Mouse (Mus musculus) forebrain, embryonic 16.5 days (tissue): ENCODE results near the gene Frmd4b. TPM values are rescaled to one million over a fixed set of nuclear protein-coding genes. Genes with fewer than 3 reads are reported as not detected.
"Not testable (repeated sequence)": the region's sequence is repeated elsewhere in the genome, so short reads cannot be mapped to it uniquely, and the experiment has no call there.

Experiments
- ATAC-seq: fragments of 200-750 bp; cut with Nextera tagmentation; 2 replicates; pipeline ENCODE4 v1.8.0; 2017; ENCODE audit warnings: mild to moderate bottlenecking, moderate library complexity
- H3K27ac ChIP-seq: fragments of 300-500 bp; sonication (generic); 2 replicates; pipeline ENCODE4 v1.5.1; 2014; ENCODE audit warnings: low read length, control low read depth
- H3K27me3 ChIP-seq: fragments of 300-500 bp; sonication (generic); replicated peaks from 2 replicates; pipeline ENCODE4 v1.6.1; 2014; ENCODE audit warnings: low read length; ENCODE audit not compliant: control insufficient read depth, insufficient read depth
- H3K36me3 ChIP-seq: fragments of 300-500 bp; sonication (generic); 2 replicates; pipeline ENCODE4 v1.6.1; 2014; ENCODE audit not compliant: control insufficient read depth, insufficient read depth
- H3K4me1 ChIP-seq: fragments of 300-500 bp; sonication (generic); replicated peaks from 2 replicates; pipeline ENCODE4 v1.6.1; 2014; ENCODE audit warnings: low read length; ENCODE audit not compliant: control insufficient read depth, insufficient read depth
- H3K4me2 ChIP-seq: fragments of 300-500 bp; sonication (generic); 2 replicates; pipeline ENCODE4 v1.6.1; 2014; ENCODE audit warnings: mild to moderate bottlenecking, low read length, control low read depth
- H3K4me3 ChIP-seq: fragments of 300-500 bp; sonication (generic); replicated peaks from 2 replicates; pipeline ENCODE4 v1.5.1; 2014; ENCODE audit warnings: mild to moderate bottlenecking, low read length, control low read depth
- H3K9ac ChIP-seq: fragments of 300-500 bp; sonication (generic); replicated peaks from 2 replicates; pipeline ENCODE4 v1.6.1; 2014; ENCODE audit warnings: low read depth, low read length, control low read depth
- H3K9me3 ChIP-seq: fragments of 300-500 bp; sonication (generic); 2 replicates; pipeline ENCODE4 v1.6.1; 2016; ENCODE audit warnings: low read length; ENCODE audit not compliant: control insufficient read depth
- whole genome bisulfite sequencing: fragments of 180-500 bp; shearing (Covaris S2); extraction: QIAGEN DNeasy Blood & Tissue Kit; methylation state at CpG from one replicate; pipeline ENCODE4 v1.1.7; 2014; 5-methylcytosine and 5-hydroxymethylcytosine counted together
- polyA plus RNA-seq: library from polyadenylated mRNA; unstranded; fragments of >200 nt; fragmentation: Nextera tagmentation; extraction: Ambion mirVana; gene quantifications from 2 replicates; pipeline ENCODE4 v1.2.1, GENCODE M21; 2015

Gene Frmd4b
- polyA plus RNA-seq, 1 experiment from 2014 or later, result 50.0 TPM

GRCm38 (mm10) chr6:97357606-97358005, 259.7 kb downstream of the Frmd4b start:
- not testable (repeated sequence) for H3K36me3 ChIP-seq, H3K27me3 ChIP-seq, H3K4me2 ChIP-seq, H3K9ac ChIP-seq, H3K27ac ChIP-seq, H3K4me3 ChIP-seq, ATAC-seq, H3K9me3 ChIP-seq
- 87% methylated on average over 2 of the region's 4 CpGs for WGBS
- peaks cover 13% of the 10 kb centered on the region for H3K4me1 ChIP-seq

GRCm38 (mm10) chr6:97356612-97357011, 260.7 kb downstream of the Frmd4b start:
- 67% methylated on average over 7 of the region's 7 CpGs for WGBS

DNA sequence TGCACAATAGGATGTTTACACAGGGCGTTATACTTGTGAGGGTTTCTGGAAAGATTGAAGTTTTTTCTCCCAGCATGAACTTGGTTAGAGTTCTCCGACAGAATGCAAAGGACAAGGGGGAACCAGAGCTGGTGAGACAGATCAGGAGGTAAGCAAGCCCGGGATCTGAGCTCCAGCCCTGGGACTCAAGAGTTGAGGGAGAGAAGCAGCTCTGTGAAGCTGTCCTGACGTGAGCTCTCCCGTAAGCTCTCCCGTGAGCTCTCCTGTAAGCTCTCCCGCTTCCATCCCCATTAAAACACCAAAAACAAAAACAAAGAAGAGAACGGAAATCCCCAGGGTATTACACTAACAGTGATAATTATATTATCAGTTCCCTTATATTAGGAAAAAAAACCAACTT, 262.2 kb downstream of the Frmd4b start:
- peaks cover 15% of the 10 kb centered on the region for H3K4me1 ChIP-seq
- H3K4me2 ChIP-seq, result no peak overlapping the region
- no peaks in the 10 kb centered on the region for H3K27me3 ChIP-seq
- no peak overlapping the region for H3K27ac ChIP-seq
- no peak overlapping the region for H3K9ac ChIP-seq
- WGBS, result 12% methylated on average over 8 of the region's 8 CpGs
- H3K9me3 ChIP-seq, result no peaks in the 10 kb centered on the region
- H3K4me3 ChIP-seq, result no peak overlapping the region
- no peaks in the 10 kb centered on the region for H3K36me3 ChIP-seq
- ATAC-seq, result no peak

More at GRCm38 (mm10) chr6:97356612-97357011, 260.7 kb downstream of the Frmd4b start:
- H3K9ac ChIP-seq, result no peak overlapping the region
- no peak overlapping the region for H3K4me3 ChIP-seq
- H3K27me3 ChIP-seq, result no peaks in the 10 kb centered on the region
- H3K36me3 ChIP-seq, result 0 out of 2 replicates have a peak, but pooled peaks cover 3% of the 10 kb centered on the region
- ATAC-seq, result no peak
- H3K4me1 ChIP-seq, result peaks cover 15% of the 10 kb centered on the region
- no peak overlapping the region for H3K27ac ChIP-seq
- H3K4me2 ChIP-seq, result no peak overlapping the region
- H3K9me3 ChIP-seq, result no peaks in the 10 kb centered on the region

DNA sequence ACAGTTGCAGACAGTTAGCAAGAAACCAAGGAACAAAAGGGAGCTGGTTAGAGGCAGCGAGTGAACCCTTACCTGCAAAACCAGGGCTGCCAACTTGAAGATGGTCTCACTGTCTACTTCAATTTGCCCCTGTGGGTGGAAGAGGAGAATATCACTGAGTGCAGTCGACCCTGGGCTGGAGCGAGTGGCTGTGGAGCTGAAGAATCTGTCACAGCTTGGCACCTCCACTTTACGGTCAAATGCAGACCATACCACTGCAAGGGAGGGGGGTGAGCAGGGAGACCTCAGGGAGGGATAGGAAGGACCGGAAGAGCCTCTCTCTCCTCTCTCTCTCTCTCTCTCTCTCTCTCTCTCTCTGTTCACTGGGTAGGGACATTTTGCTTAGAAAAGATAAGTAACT, 263.4 kb downstream of the Frmd4b start:
- no peak overlapping the region for H3K9ac ChIP-seq
- 0 out of 2 replicates have a peak overlapping the region, but pooled peaks have one; percentile 17 for H3K4me3 ChIP-seq
- WGBS, result 10% methylated on average over 5 of the region's 5 CpGs
- no peaks in the 10 kb centered on the region for H3K27me3 ChIP-seq
- no peaks in the 10 kb centered on the region for H3K36me3 ChIP-seq
- no peaks in the 10 kb centered on the region for H3K9me3 ChIP-seq
- peaks cover 18% of the 10 kb centered on the region for H3K4me1 ChIP-seq
- H3K4me2 ChIP-seq, result peak overlapping the region; percentile 14; the same call in 1 of the 2 replicates
- ATAC-seq, result 0 out of 2 replicates have a peak, but pooled peaks have one; percentile 58
- no peak overlapping the region for H3K27ac ChIP-seq

DNA sequence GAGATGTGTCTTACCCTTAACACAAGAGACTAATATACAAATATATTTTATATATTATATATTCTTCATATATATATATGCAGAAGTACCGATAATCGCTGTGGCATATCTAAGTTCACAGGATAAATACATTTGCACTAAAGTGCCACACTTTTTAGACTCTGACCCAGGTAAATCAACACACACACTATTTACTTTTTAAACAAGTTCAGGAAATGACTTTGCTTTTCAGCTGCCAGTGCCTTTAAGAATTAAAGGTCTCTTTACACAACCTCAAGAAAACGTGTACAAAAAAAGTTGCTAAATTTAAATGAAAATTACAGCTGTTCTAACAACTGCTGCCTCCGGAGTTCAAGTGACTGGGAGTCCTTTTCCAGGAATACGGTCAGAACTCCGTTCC, 264.0 kb downstream of the Frmd4b start:
- no peak for ATAC-seq
- WGBS, result 34% methylated on average over 6 of the region's 6 CpGs
- no peak overlapping the region for H3K4me3 ChIP-seq
- H3K36me3 ChIP-seq, result no peaks in the 10 kb centered on the region
- no peak overlapping the region for H3K9ac ChIP-seq
- H3K27me3 ChIP-seq, result no peaks in the 10 kb centered on the region
- H3K4me2 ChIP-seq, result no peak overlapping the region
- peaks cover 18% of the 10 kb centered on the region for H3K4me1 ChIP-seq
- no peak overlapping the region for H3K27ac ChIP-seq
- H3K9me3 ChIP-seq, result no peaks in the 10 kb centered on the region

DNA sequence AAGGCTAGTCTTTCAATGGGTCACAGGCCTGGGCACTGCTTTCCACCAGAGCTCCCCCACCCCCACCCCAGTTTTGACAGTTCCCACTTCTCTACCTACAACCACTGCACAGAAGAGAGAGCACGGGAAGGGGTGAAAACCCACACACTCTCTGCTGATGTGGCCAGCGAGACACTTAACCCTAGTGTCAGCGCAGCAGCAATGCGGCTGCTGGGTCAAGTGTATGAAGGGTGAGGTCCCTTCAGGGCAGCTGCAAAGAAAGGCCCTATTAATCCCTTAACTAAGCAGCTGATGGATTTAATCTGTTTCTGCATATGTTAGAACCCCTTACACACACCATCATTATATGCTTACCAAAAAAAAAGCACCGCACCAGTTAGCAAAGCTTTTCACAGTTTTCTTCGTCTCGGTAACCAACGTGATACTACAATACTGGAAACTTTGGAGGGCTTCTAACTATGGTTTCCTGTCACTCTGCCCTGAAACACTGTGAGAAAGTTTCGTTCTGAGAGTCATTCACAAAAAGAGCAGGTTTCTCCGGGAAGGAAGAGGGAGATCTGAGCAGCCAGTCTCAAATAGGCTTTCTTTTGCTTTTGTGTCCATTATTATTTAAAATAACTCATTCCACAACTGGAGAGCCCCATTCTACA, 264.7 kb downstream of the Frmd4b start:
- Histone ChIP-seq H3K4me3 (no peak overlapping the region), H3K4me1 (peaks cover 18% of the 10 kb centered on the region), H3K9ac (no peak overlapping the region), H3K36me3 (no peaks in the 10 kb centered on the region), H3K4me2 (no peak overlapping the region), H3K27me3 (no peaks in the 10 kb centered on the region), H3K27ac (no peak overlapping the region), H3K9me3 (no peaks in the 10 kb centered on the region)
- peak; percentile 42; the same call in 1 of the 2 replicates for ATAC-seq
- 12% methylated on average over 10 of the region's 10 CpGs for WGBS

- Histone ChIP-seq H3K36me3 (no peaks in the 10 kb centered on the region), H3K27ac (no peak overlapping the region), H3K27me3 (no peaks in the 10 kb centered on the region), H3K4me3 (no peak overlapping the region), H3K4me2 (no peak overlapping the region), H3K9ac (no peak overlapping the region), H3K4me1 (peaks cover 14% of the 10 kb centered on the region), H3K9me3 (no peaks in the 10 kb centered on the region)
- WGBS, result 24% methylated on average over 8 of the region's 8 CpGs
- ATAC-seq, result no peak
Measured at GRCm38 (mm10) chr6:97349355-97350138, 267.8 kb downstream of the Frmd4b start.

DNA sequence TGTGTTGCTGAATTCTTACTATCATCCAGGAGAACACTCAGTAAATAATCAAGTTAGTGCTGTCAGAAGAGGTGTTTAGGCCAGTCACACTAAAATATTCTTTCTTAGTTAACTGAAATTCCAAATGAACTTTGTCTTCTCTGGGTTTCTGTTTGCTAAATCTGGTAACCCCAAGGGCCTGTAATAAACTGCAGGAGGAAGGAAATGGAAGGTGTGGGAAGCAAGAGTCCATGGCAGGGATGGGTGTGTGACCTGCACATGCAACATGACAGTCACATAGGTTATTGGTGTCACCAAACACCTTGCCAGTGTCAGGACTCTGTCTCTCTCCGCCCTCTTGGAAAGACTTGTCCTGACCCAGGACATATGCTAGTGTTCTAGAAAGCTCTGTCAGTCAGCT, 270.4 kb downstream of the Frmd4b start:
- Histone ChIP-seq H3K4me3 (no peak overlapping the region), H3K36me3 (no peaks in the 10 kb centered on the region), H3K27me3 (no peaks in the 10 kb centered on the region), H3K27ac (no peak overlapping the region), H3K9ac (no peak overlapping the region), H3K4me2 (no peak overlapping the region), H3K4me1 (0 out of 2 replicates have a peak, but pooled peaks cover 6% of the 10 kb centered on the region), H3K9me3 (no peaks in the 10 kb centered on the region)
- no peak for ATAC-seq
- WGBS, result 86% methylated on average over 1 of the region's 1 CpGs

- no peaks in the 10 kb centered on the region for H3K9me3 ChIP-seq
- H3K9ac ChIP-seq, result no peak overlapping the region
- no peak overlapping the region for H3K4me3 ChIP-seq
- H3K4me2 ChIP-seq, result no peak overlapping the region
- no peaks in the 10 kb centered on the region for H3K36me3 ChIP-seq
- H3K27ac ChIP-seq, result no peak overlapping the region
- WGBS, result 69% methylated on average over 10 of the region's 10 CpGs
- 0 out of 2 replicates have a peak, but pooled peaks cover 6% of the 10 kb centered on the region for H3K4me1 ChIP-seq
- no peak for ATAC-seq
- H3K27me3 ChIP-seq, result no peaks in the 10 kb centered on the region
Measured at GRCm38 (mm10) chr6:97346527-97346926, 270.8 kb downstream of the Frmd4b start.
